Mouse (Mus musculus): ENCODE measurements at regions not wholly inside any gene's neighbourhood (a gene's known extent, or its start where the extent isn't known, plus 50 kb on each side); places are given as distances from the start of the nearest gene placed in this dataset.

DNA sequence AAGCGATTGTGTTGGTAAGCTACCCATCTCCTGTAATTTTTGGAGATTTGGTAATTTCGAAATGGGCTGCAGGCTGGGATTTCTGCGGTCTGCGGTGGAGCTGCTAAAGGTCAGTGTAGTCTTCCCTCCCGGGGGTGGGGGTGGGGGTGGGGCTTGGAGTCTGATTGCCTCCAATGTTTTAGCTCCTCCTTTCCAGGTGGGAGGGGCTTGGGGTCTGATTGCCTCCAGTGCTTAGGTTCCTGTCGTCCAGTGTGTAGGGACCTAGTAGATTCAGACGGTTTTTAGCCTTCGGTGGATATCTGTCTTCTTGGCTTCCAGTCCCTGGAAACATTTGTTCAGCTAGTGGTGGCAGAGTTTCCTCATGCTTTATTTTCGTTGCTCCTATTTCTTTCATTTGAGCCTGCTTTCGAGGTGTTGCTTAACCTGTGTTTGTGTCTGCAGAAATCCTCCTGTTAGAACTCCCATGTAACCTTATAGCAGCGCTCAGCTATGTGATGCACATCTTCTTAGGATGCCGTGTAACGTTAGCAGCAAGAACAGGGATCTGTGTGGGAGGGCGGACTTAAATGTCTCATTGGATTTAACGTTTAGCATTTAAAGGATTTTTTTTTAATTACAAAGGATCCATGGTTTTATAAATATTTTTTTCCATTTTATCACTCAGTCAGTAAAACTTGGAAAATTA, 145.1 kb upstream of the Mkln1 start:
- H3K4me2 ChIP-seq (ENCODE audit: low read length): peak overlapping the region; percentile 38
- no peaks in the 10 kb centered on the region for H3K9me3 ChIP-seq (ENCODE audit: control insufficient read depth, low read length)
- peak; percentile 48; the same call in 1 of the 2 replicates for ATAC-seq
- H3K9ac ChIP-seq (ENCODE audit: low read depth, low read length): no peak overlapping the region; the same call in 1 of the 2 replicates
- no peaks in the 10 kb centered on the region for H3K36me3 ChIP-seq (ENCODE audit: control insufficient read depth, insufficient read depth, low read length)
- peak overlapping the region; percentile 4; the same call in 1 of the 2 replicates for H3K4me3 ChIP-seq (ENCODE audit: low read length)
- WGBS: 28% methylated on average over 15 of the region's 15 CpGs
- no peaks in the 10 kb centered on the region for H3K4me1 ChIP-seq (ENCODE audit: control insufficient read depth, insufficient read depth, low read depth, low read length)
- H3K27me3 ChIP-seq (replicated peaks; ENCODE audit: control insufficient read depth, insufficient read depth, low read length): no peaks in the 10 kb centered on the region
- no peak overlapping the region for H3K27ac ChIP-seq (ENCODE audit: low read depth, low read length)

DNA sequence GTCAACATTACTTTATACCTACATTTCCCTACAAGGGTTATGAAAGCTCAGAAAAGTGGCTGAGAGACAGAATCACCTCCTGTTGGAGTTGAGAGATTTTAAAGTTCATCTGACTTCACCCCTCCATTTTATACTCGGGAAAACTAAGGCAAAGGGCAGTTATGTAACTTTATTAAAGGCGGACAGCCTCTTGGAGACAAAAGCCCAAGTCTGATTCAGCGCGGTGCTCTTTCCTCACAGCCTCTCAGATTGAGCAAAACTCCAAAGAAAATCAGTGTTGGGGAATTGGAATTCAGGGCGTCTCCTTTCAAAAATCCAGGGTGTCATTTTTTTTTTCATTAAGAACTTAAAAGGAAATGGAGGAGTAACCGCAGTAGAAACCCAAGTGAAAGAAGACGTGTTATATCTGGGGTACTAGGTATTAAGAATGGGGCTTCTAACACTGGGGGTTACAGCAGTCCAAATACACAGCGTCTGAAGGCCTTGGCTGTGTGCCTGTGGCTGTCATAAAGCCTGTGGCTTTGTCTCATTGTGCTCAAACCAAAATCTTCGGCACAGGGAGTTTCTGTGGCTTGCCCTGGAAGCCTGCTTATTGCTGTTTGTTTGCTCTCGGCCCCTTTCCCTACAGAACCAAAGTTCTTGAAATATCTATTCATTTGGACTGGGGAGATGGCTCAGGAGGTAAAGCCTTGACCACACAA, 137.7 kb upstream of the Mkln1 start:
- Histone ChIP-seq H3K36me3 (ENCODE audit: control insufficient read depth, insufficient read depth, low read length) (no peaks in the 10 kb centered on the region), H3K27me3 (replicated peaks; ENCODE audit: control insufficient read depth, insufficient read depth, low read length) (no peaks in the 10 kb centered on the region), H3K9ac (ENCODE audit: low read depth, low read length) (no peak overlapping the region), H3K4me1 (ENCODE audit: control insufficient read depth, insufficient read depth, low read depth, low read length) (no peaks in the 10 kb centered on the region), H3K9me3 (ENCODE audit: control insufficient read depth, low read length) (no peaks in the 10 kb centered on the region), H3K4me2 (ENCODE audit: low read length) (no peak overlapping the region), H3K4me3 (ENCODE audit: low read length) (no peak overlapping the region), H3K27ac (ENCODE audit: low read depth, low read length) (no peak overlapping the region)
- ATAC-seq: no peak
- WGBS: 75% methylated on average over 10 of the region's 10 CpGs

DNA sequence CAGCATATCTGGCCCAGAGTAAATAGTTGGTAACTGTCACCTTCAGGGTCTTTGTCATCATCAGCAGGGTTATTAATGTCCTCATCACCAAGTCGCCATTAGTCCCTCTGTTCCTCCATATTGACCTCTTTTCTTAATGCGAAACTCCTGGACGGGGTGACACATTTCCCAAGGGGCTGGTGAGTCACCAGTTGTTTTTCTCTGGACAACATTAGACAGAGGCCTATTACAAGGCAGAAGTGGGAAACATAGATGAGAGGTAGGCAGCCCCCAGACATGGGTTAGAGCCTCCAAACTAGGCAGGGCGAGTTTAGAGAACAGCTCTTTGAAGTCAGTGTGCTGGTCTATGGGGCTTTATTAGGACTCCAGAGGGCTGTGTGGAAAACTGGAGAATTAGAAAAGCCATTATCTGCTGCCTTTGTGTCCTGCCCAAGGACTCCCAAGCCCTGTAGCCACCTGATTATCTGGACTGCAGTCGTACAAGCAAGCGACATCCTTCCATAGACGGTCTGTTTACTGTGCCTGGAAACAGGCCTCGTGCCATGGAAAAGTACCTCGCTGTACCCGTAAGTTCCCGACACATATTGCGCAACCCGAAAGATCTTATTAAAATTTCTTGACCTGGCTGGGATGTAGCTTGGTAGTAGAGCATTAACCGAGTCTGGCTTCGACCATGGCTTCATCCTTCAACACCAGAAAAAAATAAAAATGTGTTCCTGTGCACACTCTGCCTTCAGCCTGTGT, 136.6 kb upstream of the Mkln1 start:
- Histone ChIP-seq H3K9me3 (ENCODE audit: control insufficient read depth, low read length) (no peaks in the 10 kb centered on the region), H3K4me2 (ENCODE audit: low read length) (no peak overlapping the region), H3K27ac (ENCODE audit: low read depth, low read length) (no peak overlapping the region), H3K36me3 (ENCODE audit: control insufficient read depth, insufficient read depth, low read length) (no peaks in the 10 kb centered on the region), H3K4me1 (ENCODE audit: control insufficient read depth, insufficient read depth, low read depth, low read length) (no peaks in the 10 kb centered on the region), H3K9ac (ENCODE audit: low read depth, low read length) (no peak overlapping the region), H3K27me3 (replicated peaks; ENCODE audit: control insufficient read depth, insufficient read depth, low read length) (no peaks in the 10 kb centered on the region), H3K4me3 (ENCODE audit: low read length) (no peak overlapping the region)
- ATAC-seq: no peak
- WGBS: 90% methylated on average over 15 of the region's 15 CpGs

DNA sequence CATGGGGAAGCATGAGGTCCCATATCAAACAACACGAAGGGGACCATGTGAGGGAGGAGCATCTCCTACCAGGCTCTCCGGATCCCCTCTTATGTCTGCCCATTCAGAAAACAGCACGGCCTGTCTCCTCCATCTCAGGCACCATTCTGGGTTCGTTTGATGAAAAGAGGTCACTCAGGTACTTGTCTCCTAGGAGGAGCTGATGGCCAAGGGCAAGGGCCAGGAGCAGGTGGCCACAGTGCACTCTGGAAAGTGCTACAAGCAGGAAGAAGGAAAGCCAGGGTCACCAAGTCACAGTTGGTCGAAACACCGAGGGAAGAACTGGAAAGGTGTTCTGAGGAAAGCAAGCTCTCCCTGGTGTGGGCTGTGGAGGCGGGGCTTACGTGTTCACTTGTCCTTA, 135.9 kb upstream of the Mkln1 start:
- H3K36me3 ChIP-seq (ENCODE audit: control insufficient read depth, insufficient read depth, low read length): no peaks in the 10 kb centered on the region
- no peak overlapping the region for H3K9ac ChIP-seq (ENCODE audit: low read depth, low read length)
- H3K4me3 ChIP-seq (ENCODE audit: low read length): no peak overlapping the region
- ATAC-seq: no peak
- no peaks in the 10 kb centered on the region for H3K4me1 ChIP-seq (ENCODE audit: control insufficient read depth, insufficient read depth, low read depth, low read length)
- no peaks in the 10 kb centered on the region for H3K9me3 ChIP-seq (ENCODE audit: control insufficient read depth, low read length)
- WGBS: 91% methylated on average over 8 of the region's 8 CpGs
- no peak overlapping the region for H3K4me2 ChIP-seq (ENCODE audit: low read length)
- no peaks in the 10 kb centered on the region for H3K27me3 ChIP-seq (replicated peaks; ENCODE audit: control insufficient read depth, insufficient read depth, low read length)
- H3K27ac ChIP-seq (ENCODE audit: low read depth, low read length): no peak overlapping the region

DNA sequence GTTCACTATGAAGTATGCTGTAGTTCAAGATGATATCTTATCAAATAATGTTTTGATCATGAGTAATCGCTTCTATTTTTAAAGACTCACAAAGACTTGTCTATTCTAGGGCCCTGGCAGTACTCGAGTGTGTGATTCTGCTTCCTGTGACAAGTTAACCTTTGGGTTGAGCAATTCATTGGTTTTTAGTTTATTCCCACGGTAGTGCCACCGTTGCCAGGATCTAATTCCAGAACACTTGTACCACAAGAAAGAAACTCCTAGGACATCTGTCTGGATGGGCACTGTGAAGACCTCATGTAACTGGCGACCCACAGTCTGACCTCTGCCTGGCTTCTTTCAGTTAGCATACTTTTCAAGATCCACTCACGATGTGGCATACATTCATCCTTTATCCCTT, 134.7 kb upstream of the Mkln1 start:
- no peak overlapping the region for H3K27ac ChIP-seq (ENCODE audit: low read depth, low read length)
- ATAC-seq: no peak
- H3K9ac ChIP-seq (ENCODE audit: low read depth, low read length): no peak overlapping the region
- H3K4me3 ChIP-seq (ENCODE audit: low read length): no peak overlapping the region
- no peaks in the 10 kb centered on the region for H3K27me3 ChIP-seq (replicated peaks; ENCODE audit: control insufficient read depth, insufficient read depth, low read length)
- H3K36me3 ChIP-seq (ENCODE audit: control insufficient read depth, insufficient read depth, low read length): no peaks in the 10 kb centered on the region
- no peaks in the 10 kb centered on the region for H3K9me3 ChIP-seq (ENCODE audit: control insufficient read depth, low read length)
- H3K4me2 ChIP-seq (ENCODE audit: low read length): no peak overlapping the region
- WGBS: 94% methylated on average over 6 of the region's 6 CpGs
- no peaks in the 10 kb centered on the region for H3K4me1 ChIP-seq (ENCODE audit: control insufficient read depth, insufficient read depth, low read depth, low read length)

DNA sequence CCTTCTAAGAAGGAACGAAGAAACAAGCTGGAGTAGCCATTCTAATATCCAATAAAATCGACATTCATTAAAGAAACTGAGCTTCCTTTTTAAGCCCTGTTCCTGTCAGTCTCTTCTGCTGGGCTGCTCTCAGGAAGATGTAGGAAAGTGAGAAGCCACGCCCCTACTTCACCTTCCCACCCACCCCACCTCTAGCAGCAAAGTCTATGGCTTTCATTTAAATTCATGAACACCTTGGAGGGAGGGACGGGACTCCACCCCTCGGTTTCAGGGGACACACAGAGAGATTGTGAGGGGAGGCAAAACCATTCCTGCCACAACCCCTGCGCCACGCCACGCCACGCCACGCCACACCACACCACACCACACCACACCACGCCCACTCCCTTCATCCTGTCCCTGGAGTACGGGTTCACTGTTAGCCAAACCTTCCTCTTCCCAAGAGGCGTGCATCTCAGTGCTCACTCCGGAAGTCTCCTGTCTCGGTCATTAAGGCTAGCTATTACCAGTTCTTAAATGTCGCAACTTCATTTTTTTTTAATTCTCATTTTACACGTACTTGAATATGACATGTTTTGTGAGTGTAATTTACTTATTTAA, 132.0 kb upstream of the Mkln1 start:
- H3K4me2 ChIP-seq (ENCODE audit: low read length): no peak overlapping the region

DNA sequence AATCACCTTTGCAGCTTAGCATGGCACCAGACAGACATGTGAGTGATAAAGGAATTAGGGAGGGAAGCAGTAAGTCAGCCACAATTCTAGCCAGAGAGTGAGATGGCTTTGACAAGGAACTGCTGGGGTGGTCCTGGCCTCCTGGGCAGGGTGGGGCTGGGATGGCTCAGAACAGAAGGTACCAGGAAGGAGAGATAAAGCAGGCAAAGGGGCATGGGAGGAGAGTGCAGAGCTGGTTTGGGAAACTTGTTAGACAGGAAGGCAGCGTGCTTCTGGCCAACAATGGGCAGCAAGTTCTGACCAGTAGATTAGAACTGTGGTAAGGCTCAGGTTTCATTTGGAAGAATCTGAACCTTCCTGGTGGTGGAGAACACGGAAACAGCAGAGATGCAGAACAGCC, 130.5 kb upstream of the Mkln1 start:
- H3K9me3 ChIP-seq (ENCODE audit: control insufficient read depth, low read length): no peaks in the 10 kb centered on the region
- no peak overlapping the region for H3K9ac ChIP-seq (ENCODE audit: low read depth, low read length)
- no peaks in the 10 kb centered on the region for H3K36me3 ChIP-seq (ENCODE audit: control insufficient read depth, insufficient read depth, low read length)
- no peak overlapping the region for H3K27ac ChIP-seq (ENCODE audit: low read depth, low read length)
- H3K4me3 ChIP-seq (ENCODE audit: low read length): no peak overlapping the region
- H3K27me3 ChIP-seq (replicated peaks; ENCODE audit: control insufficient read depth, insufficient read depth, low read length): no peaks in the 10 kb centered on the region
- 81% methylated on average over 2 of the region's 2 CpGs for WGBS
- H3K4me2 ChIP-seq (ENCODE audit: low read length): no peak overlapping the region
- no peak for ATAC-seq
- no peaks in the 10 kb centered on the region for H3K4me1 ChIP-seq (ENCODE audit: control insufficient read depth, insufficient read depth, low read depth, low read length)

More for the DNA sequence above, 132.0 kb upstream of the Mkln1 start:
- Histone ChIP-seq H3K9me3 (ENCODE audit: control insufficient read depth, low read length) (no peaks in the 10 kb centered on the region), H3K4me3 (ENCODE audit: low read length) (no peak overlapping the region), H3K4me1 (ENCODE audit: control insufficient read depth, insufficient read depth, low read depth, low read length) (no peaks in the 10 kb centered on the region), H3K27me3 (replicated peaks; ENCODE audit: control insufficient read depth, insufficient read depth, low read length) (no peaks in the 10 kb centered on the region), H3K36me3 (ENCODE audit: control insufficient read depth, insufficient read depth, low read length) (no peaks in the 10 kb centered on the region), H3K9ac (ENCODE audit: low read depth, low read length) (no peak overlapping the region), H3K27ac (ENCODE audit: low read depth, low read length) (no peak overlapping the region)
- WGBS: 73% methylated on average over 17 of the region's 17 CpGs
- no peak for ATAC-seq

DNA sequence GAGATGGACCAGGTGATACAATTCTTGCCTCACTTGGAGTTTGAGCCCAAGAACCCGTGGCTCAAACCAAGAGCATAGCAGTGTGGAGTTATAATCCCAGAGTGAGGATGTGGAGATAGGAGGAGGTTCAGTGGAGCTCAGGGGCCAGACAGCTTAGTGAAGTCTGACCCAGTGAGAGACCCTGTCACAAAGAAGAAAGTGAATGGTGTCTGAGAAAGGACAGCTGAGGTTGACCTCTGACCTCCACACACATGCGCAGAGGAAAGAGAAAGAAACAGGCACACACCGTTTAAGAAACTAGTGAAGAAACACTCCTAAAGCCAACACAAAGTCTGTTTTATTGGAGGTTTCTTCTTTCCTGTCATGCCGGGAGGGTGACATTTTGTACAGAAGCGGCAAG, 124.7 kb upstream of the Mkln1 start:
- 51% methylated on average over 5 of the region's 5 CpGs for WGBS
- H3K4me2 ChIP-seq (ENCODE audit: low read length): no peak overlapping the region
- H3K27ac ChIP-seq (ENCODE audit: low read depth, low read length): no peak overlapping the region
- H3K27me3 ChIP-seq (replicated peaks; ENCODE audit: control insufficient read depth, insufficient read depth, low read length): no peaks in the 10 kb centered on the region
- no peaks in the 10 kb centered on the region for H3K9me3 ChIP-seq (ENCODE audit: control insufficient read depth, low read length)
- no peak overlapping the region for H3K4me3 ChIP-seq (ENCODE audit: low read length)
- no peaks in the 10 kb centered on the region for H3K36me3 ChIP-seq (ENCODE audit: control insufficient read depth, insufficient read depth, low read length)
- no peak for ATAC-seq
- H3K9ac ChIP-seq (ENCODE audit: low read depth, low read length): no peak overlapping the region
- no peaks in the 10 kb centered on the region for H3K4me1 ChIP-seq (ENCODE audit: control insufficient read depth, insufficient read depth, low read depth, low read length)

DNA sequence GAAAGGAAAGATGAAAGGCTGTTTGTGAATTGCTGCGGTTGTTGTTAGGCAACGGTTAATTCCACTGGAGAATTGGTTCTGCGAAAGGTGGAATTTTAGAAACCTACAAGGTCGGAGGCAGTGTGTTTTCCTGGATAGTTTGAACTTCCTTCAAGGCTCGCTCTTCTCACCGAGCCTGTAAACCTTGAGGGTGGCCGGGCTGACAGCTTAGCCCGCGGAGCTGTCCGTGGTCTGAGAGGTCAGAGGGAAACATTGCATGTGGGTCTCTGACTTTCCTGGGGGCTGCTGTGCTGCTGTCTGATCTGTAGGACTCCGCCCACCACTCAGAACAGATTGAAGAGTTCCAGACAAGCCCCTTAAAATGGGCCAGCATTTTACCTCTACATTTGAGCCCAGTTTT, 124.3 kb upstream of the Mkln1 start:
- H3K36me3 ChIP-seq (ENCODE audit: control insufficient read depth, insufficient read depth, low read length): no peaks in the 10 kb centered on the region
- no peak for ATAC-seq
- no peak overlapping the region for H3K4me3 ChIP-seq (ENCODE audit: low read length)
- H3K27ac ChIP-seq (ENCODE audit: low read depth, low read length): no peak overlapping the region
- no peak overlapping the region for H3K9ac ChIP-seq (ENCODE audit: low read depth, low read length)
- H3K4me1 ChIP-seq (ENCODE audit: control insufficient read depth, insufficient read depth, low read depth, low read length): no peaks in the 10 kb centered on the region
- H3K27me3 ChIP-seq (replicated peaks; ENCODE audit: control insufficient read depth, insufficient read depth, low read length): no peaks in the 10 kb centered on the region
- H3K4me2 ChIP-seq (ENCODE audit: low read length): no peak overlapping the region
- no peaks in the 10 kb centered on the region for H3K9me3 ChIP-seq (ENCODE audit: control insufficient read depth, low read length)
- WGBS: 42% methylated on average over 11 of the region's 11 CpGs

Data from hindbrain, embryonic 16.5 days (tissue).